Mouse (Mus musculus) G1E (cell line): ENCODE results near the gene Prkg2. TPM values are rescaled to one million over a fixed set of nuclear protein-coding genes. Genes with fewer than 3 reads are reported as not detected.

Experiments
- ATAC-seq: 2 replicates; pipeline ENCODE4 v1.8.0; 2016; ENCODE audit warnings: mild to moderate bottlenecking; ENCODE audit not compliant: insufficient number of reproducible peaks, poor library complexity, low FRiP score, severe bottlenecking; ENCODE audit errors: extremely low read depth
- DNase-seq: peaks from one replicate; pipeline ENCODE4 v3.0.0; 2012; ENCODE audit warnings: low spot score
- H3K27me3 ChIP-seq: 2 replicates; pipeline ENCODE4 v1.6.1; 2012; ENCODE audit warnings: mild to moderate bottlenecking, low read length, inconsistent platforms; ENCODE audit not compliant: insufficient read depth
- H3K36me3 ChIP-seq: replicated peaks from 2 replicates; pipeline ENCODE3; 2012; ENCODE audit warnings: mild to moderate bottlenecking, inconsistent platforms
- H3K4me1 ChIP-seq: 2 replicates; pipeline ENCODE4 v1.6.1; 2012; ENCODE audit warnings: low read depth, low read length, inconsistent platforms, mixed read lengths; ENCODE audit not compliant: insufficient read depth
- H3K4me3 ChIP-seq: 2 replicates; pipeline ENCODE4 v1.5.1; 2012; ENCODE audit warnings: low read depth, mild to moderate bottlenecking, inconsistent platforms, low read length, moderate library complexity, mixed read lengths
- H3K9me3 ChIP-seq: replicated peaks from 2 replicates; pipeline ENCODE4 v1.6.1; 2012; ENCODE audit warnings: inconsistent platforms
- CTCF ChIP-seq: IDR thresholded peaks from 2 replicates; pipeline ENCODE4 v1.5.1; 2012; ENCODE audit warnings: low read depth, low read length, inconsistent platforms, mixed read lengths
- GATA1 ChIP-seq: IDR thresholded peaks from 2 replicates; pipeline ENCODE4 v1.6.1; 2012; ENCODE audit warnings: borderline replicate concordance, low read length, inconsistent platforms, mixed read lengths
- GATA2 ChIP-seq: IDR thresholded peaks from 2 replicates; pipeline ENCODE4 v1.6.1; 2012; ENCODE audit warnings: low read depth, low read length, inconsistent platforms, borderline replicate concordance
- POLR2AphosphoS5 ChIP-seq: IDR thresholded peaks from 2 replicates; pipeline ENCODE4 v1.6.1; 2012; ENCODE audit warnings: low read depth, low read length, inconsistent platforms; ENCODE audit not compliant: insufficient replicate concordance
- TAL1 ChIP-seq: conservative IDR thresholded peaks from 2 replicates; pipeline ENCODE4 v1.6.1; 2012; ENCODE audit warnings: low read depth, low read length, inconsistent platforms, mixed read lengths
- polyA plus RNA-seq: library from polyadenylated mRNA; stranded (reverse); fragments of >175 nt; gene quantifications from 2 replicates; pipeline ENCODE4 v1.2.3, GENCODE M21; 2012
- total RNA-seq, 2 experiments: library from RNA; stranded (forward) in 1 of 2; stranded (reverse) in 1 of 2; fragments of 200-1000 nt in 1 of 2; fragments of >200 nt in 1 of 2; fragmentation: Nextera tagmentation in 1 of 2; gene quantifications; 2 replicates each; pipeline ENCODE4 v1.2.3; 2014 to 2017

Gene Prkg2
- total and polyA plus RNA-seq, 3 experiments = 0.11 TPM; not detected in 2

DNA sequence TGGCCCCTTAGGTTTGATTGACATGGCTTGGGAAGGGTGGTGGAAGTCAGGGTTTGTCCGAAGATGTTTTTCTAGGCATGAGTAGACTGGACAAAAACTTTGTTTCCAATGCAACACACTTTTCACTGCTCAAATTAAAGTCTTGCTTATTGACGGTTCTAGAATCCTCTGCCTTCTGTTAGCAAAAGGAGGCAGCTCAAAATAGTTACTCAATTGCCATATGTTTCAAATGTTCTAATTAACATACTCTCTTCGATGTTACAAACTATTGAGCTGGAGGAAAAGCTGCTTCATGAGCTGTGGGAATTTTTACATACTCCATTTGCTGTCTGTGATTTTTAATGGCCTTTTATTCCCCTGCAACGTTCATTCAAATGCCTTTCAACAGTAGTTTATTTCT is 39.0 kb downstream of the Prkg2 start:
- Histone ChIP-seq H3K9me3 (peaks cover 23% of the 10 kb centered on the region), H3K27me3 (no peaks in the 10 kb centered on the region)
- no peak for ATAC-seq

DNA sequence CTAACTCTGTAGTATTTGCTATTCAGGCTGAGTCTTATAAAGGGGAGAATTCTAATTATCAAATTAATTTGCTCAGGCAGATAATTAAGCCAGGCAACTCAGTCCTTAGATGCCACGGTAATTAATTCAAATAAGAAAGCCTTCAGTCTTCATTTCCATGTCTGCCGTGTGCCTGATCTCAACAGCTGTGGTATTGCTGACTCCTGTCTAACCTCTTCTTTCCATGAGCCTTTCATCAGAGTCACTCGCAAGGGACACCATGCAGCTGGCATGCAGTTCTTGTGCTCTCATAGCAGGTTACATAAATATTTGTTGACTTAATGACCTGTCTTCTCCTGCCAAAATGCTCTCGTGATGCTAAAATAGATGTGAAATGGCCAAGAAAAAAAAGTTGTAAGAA is 41.4 kb downstream of the Prkg2 start:
- no peak for DNase-seq
- Histone ChIP-seq H3K4me3 (no peak overlapping the region), H3K4me1 (no peaks in the 10 kb centered on the region), H3K27me3 (no peaks in the 10 kb centered on the region), H3K9me3 (peaks cover 18% of the 10 kb centered on the region), H3K36me3 (no peaks in the 10 kb centered on the region)
- TF ChIP-seq CTCF (no peak), POLR2AphosphoS5 (no peak), GATA2 (no peak), TAL1 (no peak), GATA1 (no peak)
- ATAC-seq = no peak

More for the DNA sequence above, 39.0 kb downstream of the Prkg2 start:
- Histone ChIP-seq H3K4me1 (no peaks in the 10 kb centered on the region), H3K36me3 (no peaks in the 10 kb centered on the region), H3K4me3 (no peak overlapping the region)
- no peak for TF ChIP-seq CTCF
- no peak for TF ChIP-seq GATA1
- no peak for TF ChIP-seq GATA2
- TF ChIP-seq TAL1 = no peak
- no peak for TF ChIP-seq POLR2AphosphoS5
- no peak for DNase-seq

DNA sequence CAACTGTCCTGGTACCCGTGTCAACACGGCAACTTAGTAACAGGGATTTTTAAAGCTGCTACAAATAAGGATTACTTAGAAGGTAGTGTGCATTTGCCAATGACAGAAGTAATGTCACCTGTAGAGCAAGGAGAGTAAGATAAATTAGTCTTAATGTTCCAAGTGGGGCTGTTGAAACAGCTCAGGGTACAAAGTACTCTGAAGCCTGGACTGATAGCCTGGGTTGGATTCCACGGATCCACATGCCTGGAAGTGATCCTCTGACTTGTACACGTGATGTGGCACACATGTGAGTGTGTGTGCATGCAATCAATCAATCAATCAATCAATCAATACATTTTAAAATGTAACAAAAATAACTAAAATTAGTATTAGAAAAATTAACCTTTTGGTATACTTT is 45.6 kb downstream of the Prkg2 start:
- Histone ChIP-seq H3K9me3 (peaks cover 21% of the 10 kb centered on the region), H3K27me3 (no peaks in the 10 kb centered on the region), H3K4me1 (no peaks in the 10 kb centered on the region), H3K36me3 (no peaks in the 10 kb centered on the region), H3K4me3 (no peak overlapping the region)
- ATAC-seq (no peak), DNase-seq (no peak)
- no peak for TF ChIP-seq POLR2AphosphoS5

DNA sequence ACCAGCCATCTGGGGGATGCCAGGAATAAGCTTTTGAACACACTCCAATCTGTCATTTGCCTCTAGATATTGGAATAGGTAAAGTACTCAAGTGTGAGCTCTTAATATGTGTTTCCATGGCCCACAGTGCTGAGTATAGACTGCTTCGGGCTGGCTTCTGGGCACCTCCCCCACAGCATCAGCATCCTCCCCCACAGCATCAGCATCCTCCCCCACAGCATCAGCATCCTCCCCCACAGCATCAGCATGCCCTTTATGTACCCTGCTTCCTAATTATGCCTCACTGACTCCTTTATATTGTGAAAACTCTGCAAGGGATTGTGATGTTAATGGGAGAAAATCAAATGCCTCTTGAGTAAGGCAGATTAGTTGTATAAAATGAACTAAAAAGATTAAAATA is 49.5 kb downstream of the Prkg2 start:
- H3K4me1 ChIP-seq = no peaks in the 10 kb centered on the region
- ATAC-seq (no peak), DNase-seq (no peak)
- H3K9me3 ChIP-seq = peaks cover 46% of the 10 kb centered on the region
- H3K27me3 ChIP-seq = no peaks in the 10 kb centered on the region
- TF ChIP-seq GATA2 (no peak), TAL1 (no peak), CTCF (no peak), GATA1 (no peak), POLR2AphosphoS5 (no peak)
- H3K4me3 ChIP-seq = no peak overlapping the region
- H3K36me3 ChIP-seq = no peaks in the 10 kb centered on the region

DNA sequence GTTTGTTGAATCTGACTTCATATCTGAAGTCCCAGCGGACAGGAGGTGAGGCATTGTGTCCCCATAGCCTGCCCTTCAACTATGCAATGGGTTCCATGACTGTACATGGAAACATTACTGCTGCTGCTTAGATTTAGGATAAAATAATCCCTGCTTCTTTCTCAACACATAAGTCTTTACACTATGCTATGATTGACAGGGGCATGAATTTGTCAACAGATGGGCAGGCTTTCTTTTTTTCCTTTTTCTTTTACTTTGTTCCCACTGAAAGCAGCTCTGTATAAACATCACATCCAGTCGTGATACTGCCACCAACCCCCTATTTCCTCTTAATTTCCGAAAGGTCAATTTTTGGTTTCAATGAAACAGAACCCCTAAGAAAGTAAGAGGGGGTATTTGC is 50.0 kb downstream of the Prkg2 start:
- H3K36me3 ChIP-seq = no peaks in the 10 kb centered on the region
- DNase-seq = no peak
- H3K27me3 ChIP-seq = no peaks in the 10 kb centered on the region
- peaks cover 49% of the 10 kb centered on the region for H3K9me3 ChIP-seq
- ATAC-seq = no peak
- TF ChIP-seq CTCF (no peak), POLR2AphosphoS5 (no peak)
- no peak overlapping the region for H3K4me3 ChIP-seq
- no peaks in the 10 kb centered on the region for H3K4me1 ChIP-seq

DNA sequence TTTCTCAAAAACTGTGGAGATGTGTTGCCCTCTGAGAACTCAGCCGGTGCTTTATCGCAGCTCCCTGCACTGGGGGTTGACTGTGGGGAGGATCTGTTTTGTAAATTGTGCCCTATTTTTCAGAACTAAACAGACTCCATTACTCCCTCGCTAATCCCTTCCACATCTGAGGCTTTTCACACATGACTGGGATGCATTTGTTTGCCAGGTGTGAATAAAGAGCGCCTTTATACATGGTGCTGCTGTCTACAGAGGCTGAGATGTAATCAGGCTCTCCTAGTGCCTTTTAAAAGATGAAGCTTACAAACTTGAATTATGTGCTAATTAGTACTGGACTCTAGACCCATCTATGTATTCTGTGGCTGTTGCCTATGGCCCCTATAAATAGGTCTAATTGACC is 50.7 kb downstream of the Prkg2 start:
- Histone ChIP-seq H3K4me3 (no peak overlapping the region), H3K9me3 (peaks cover 49% of the 10 kb centered on the region), H3K36me3 (no peaks in the 10 kb centered on the region), H3K4me1 (no peaks in the 10 kb centered on the region), H3K27me3 (no peaks in the 10 kb centered on the region)
- ATAC-seq = no peak
- TF ChIP-seq GATA1 (no peak), CTCF (no peak), GATA2 (no peak), POLR2AphosphoS5 (no peak), TAL1 (no peak)
- DNase-seq = no peak

DNA sequence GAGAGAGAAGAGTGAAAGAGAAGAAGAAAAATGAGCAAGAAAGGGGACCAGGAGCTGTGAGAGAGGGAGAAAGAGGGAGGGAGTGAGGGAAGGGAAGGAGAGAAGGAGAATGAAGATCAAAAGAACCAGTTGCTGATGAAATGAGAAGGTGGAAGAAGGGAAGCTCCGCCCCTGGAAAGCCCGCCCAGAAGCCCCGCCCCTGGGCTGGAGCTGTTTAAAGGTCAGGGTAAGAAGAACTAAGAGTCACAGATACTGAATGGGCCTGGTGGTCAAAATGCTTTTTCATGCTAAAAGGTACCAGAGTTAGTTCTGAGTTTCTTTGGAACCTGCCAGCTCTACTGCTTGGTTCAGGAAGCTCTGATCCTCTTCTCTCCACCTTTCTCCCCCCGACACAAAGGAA is 51.1 kb downstream of the Prkg2 start:
- Histone ChIP-seq H3K9me3 (peaks cover 48% of the 10 kb centered on the region), H3K4me1 (no peaks in the 10 kb centered on the region), H3K27me3 (no peaks in the 10 kb centered on the region), H3K36me3 (no peaks in the 10 kb centered on the region), H3K4me3 (no peak overlapping the region)
- ATAC-seq (no peak), DNase-seq (no peak)
- TF ChIP-seq GATA1 = no peak
- no peak for TF ChIP-seq GATA2
- TF ChIP-seq POLR2AphosphoS5 = no peak
- no peak for TF ChIP-seq TAL1
- no peak for TF ChIP-seq CTCF
